Mouse (Mus musculus) ES-E14 (cell line): ENCODE results near the gene Dmrt1.

Experiments
- CHD2 ChIP-seq: IDR thresholded peaks from 2 replicates; pipeline ENCODE4 v1.6.1; 2014; ENCODE audit warnings: mild to moderate bottlenecking, low read depth, low read length, inconsistent platforms
- HCFC1 ChIP-seq: IDR thresholded peaks from 2 replicates; pipeline ENCODE4 v1.6.1; 2012; ENCODE audit warnings: low read length, inconsistent platforms, borderline replicate concordance; ENCODE audit not compliant: insufficient read depth
- MAFK ChIP-seq: IDR thresholded peaks from 2 replicates; pipeline ENCODE4 v1.6.1; 2014; ENCODE audit warnings: mild to moderate bottlenecking, low read depth, low read length, inconsistent platforms; ENCODE audit not compliant: insufficient read depth
- ZC3H11A ChIP-seq: IDR thresholded peaks from 2 replicates; pipeline ENCODE4 v1.6.1; 2012; ENCODE audit warnings: low read depth, mild to moderate bottlenecking, inconsistent platforms, low read length, borderline replicate concordance
- ZNF384 ChIP-seq: IDR thresholded peaks from 2 replicates; pipeline ENCODE4 v1.6.1; 2012; ENCODE audit warnings: low read depth, low read length, inconsistent platforms

GRCm38 (mm10) chr19:25611116-25611515, 105.7 kb downstream of the Dmrt1 start:
- TF ChIP-seq CHD2 (no peak), ZNF384 (no peak), MAFK (no peak), HCFC1 (no peak), ZC3H11A (no peak)
